Mouse (Mus musculus): ENCODE results near the gene 2410004B18Rik. TPM values are rescaled to one million over a fixed set of nuclear protein-coding genes. Genes with fewer than 3 reads are reported as not detected.
"Not testable (repeated sequence)": the region's sequence is repeated elsewhere in the genome, so short reads cannot be mapped to it uniquely, and the experiment has no call there.

The 2410004B18Rik gene
- polyA plus RNA-seq, 1 experiment from 2014 or later: 49.1 TPM

- no peak overlapping the region for H3K4me2 ChIP-seq (replicated peaks)
- H3K27ac ChIP-seq (replicated peaks): no peak overlapping the region
- H3K9me3 ChIP-seq (replicated peaks): no peaks in the 10 kb centered on the region
- H3K4me3 ChIP-seq (replicated peaks): no peak overlapping the region
- 64% methylated on average over 6 of the region's 6 CpGs for WGBS
- no peaks in the 10 kb centered on the region for H3K27me3 ChIP-seq
- H3K9ac ChIP-seq: no peak overlapping the region
- H3K36me3 ChIP-seq: no peaks in the 10 kb centered on the region
- no peak for ATAC-seq (ENCODE audit: insufficient number of reproducible peaks, low FRiP score, low TSS enrichment, low read depth)
- no peaks in the 10 kb centered on the region for H3K4me1 ChIP-seq
These were observed 24.6 kb upstream of the 2410004B18Rik start for GRCm38 (mm10) chr3:145913263-145913662.

GRCm38 (mm10) chr3:145913942-145914341, 23.9 kb upstream of the 2410004B18Rik start:
- not testable (repeated sequence) for H3K36me3 ChIP-seq; H3K9ac ChIP-seq; H3K27ac ChIP-seq (replicated peaks); H3K9me3 ChIP-seq (replicated peaks); H3K4me1 ChIP-seq; H3K4me3 ChIP-seq (replicated peaks); H3K4me2 ChIP-seq (replicated peaks); H3K27me3 ChIP-seq; ATAC-seq (ENCODE audit: insufficient number of reproducible peaks, low FRiP score, low TSS enrichment, low read depth)
- 72% methylated on average over 7 of the region's 7 CpGs for WGBS

DNA sequence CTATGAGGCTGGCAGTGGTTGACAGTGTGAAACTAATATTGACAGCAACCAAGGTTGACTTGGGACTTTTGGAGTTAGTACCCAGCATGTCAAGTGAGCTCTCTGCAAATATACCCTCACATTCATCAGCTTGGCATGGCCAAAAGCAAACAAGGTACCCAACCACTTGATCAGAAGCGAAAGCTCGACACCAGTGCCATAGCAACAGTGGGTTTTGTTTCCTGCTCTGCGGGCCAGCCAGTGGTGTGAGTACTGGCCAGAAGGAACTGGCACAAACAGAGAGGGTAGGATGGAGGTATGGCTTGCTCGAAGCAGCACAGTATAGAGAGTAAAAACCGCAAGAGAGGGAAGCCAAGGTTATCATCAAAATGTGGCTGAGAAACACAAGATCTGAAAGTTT, 21.4 kb upstream of the 2410004B18Rik start:
- no peak overlapping the region for H3K4me3 ChIP-seq (replicated peaks)
- H3K27me3 ChIP-seq: no peaks in the 10 kb centered on the region
- H3K4me2 ChIP-seq (replicated peaks): no peak overlapping the region
- 87% methylated on average over 5 of the region's 5 CpGs for WGBS
- no peaks in the 10 kb centered on the region for H3K4me1 ChIP-seq
- H3K27ac ChIP-seq (replicated peaks): no peak overlapping the region
- no peak overlapping the region for H3K9ac ChIP-seq
- no peak for ATAC-seq (ENCODE audit: insufficient number of reproducible peaks, low FRiP score, low TSS enrichment, low read depth)
- no peaks in the 10 kb centered on the region for H3K36me3 ChIP-seq
- no peaks in the 10 kb centered on the region for H3K9me3 ChIP-seq (replicated peaks)

DNA sequence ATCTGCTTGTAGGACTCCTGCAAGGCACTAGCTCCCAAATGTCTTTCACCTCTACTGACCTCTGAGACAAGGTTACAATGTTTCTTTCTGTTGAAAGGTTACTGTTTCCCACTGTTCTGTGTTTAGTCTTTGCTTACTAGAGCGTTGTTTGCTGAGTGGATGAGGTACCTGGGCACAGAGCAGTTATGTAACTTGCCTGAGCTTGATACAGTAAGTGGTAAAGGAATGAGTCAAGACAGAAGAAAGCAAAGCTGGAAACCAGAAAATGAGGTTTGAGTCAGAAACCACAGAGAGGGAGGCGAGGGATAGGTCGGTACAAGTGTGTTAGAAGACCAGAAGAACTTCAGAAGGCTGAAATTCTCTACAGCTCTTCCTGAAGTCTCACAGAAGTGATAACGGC, 21.0 kb upstream of the 2410004B18Rik start:
- 67% methylated on average over 4 of the region's 4 CpGs for WGBS
- H3K27me3 ChIP-seq: no peaks in the 10 kb centered on the region
- no peaks in the 10 kb centered on the region for H3K9me3 ChIP-seq (replicated peaks)
- no peak overlapping the region for H3K9ac ChIP-seq
- no peak overlapping the region for H3K4me3 ChIP-seq (replicated peaks)
- no peak overlapping the region for H3K4me2 ChIP-seq (replicated peaks)
- ATAC-seq (ENCODE audit: insufficient number of reproducible peaks, low FRiP score, low TSS enrichment, low read depth): no peak
- no peaks in the 10 kb centered on the region for H3K4me1 ChIP-seq
- H3K27ac ChIP-seq (replicated peaks): no peak overlapping the region
- H3K36me3 ChIP-seq: no peaks in the 10 kb centered on the region

GRCm38 (mm10) chr3:145922019-145922854, 15.6 kb upstream of the 2410004B18Rik start, which contains the start of gene Bcl10:
Gene Bcl10 (plus strand): TSS chr3:145922804.
- no peak for ATAC-seq (ENCODE audit: insufficient number of reproducible peaks, low FRiP score, low TSS enrichment, low read depth)
- no peaks in the 10 kb centered on the region for H3K27me3 ChIP-seq
- H3K27ac ChIP-seq (replicated peaks): peak within 1 kb of the TSS; percentile 94
- peak within 1 kb of the TSS; percentile 49 for H3K4me2 ChIP-seq (replicated peaks)
- peak within 1 kb of the TSS; percentile 84 for H3K4me3 ChIP-seq (replicated peaks)
- 34% methylated on average over 11 of the region's 11 CpGs for WGBS
- no peak within 1 kb of the TSS for H3K9ac ChIP-seq
- H3K36me3 ChIP-seq: no peaks in the 10 kb centered on the region
- no peaks in the 10 kb centered on the region for H3K9me3 ChIP-seq (replicated peaks)
- peaks cover 13% of the 10 kb centered on the region for H3K4me1 ChIP-seq

- H3K27me3 ChIP-seq: no peaks in the 10 kb centered on the region
- no peaks in the 10 kb centered on the region for H3K9me3 ChIP-seq (replicated peaks)
- 63% methylated on average over 3 of the region's 3 CpGs for whole genome bisulfite sequencing
- no peak overlapping the region for H3K9ac ChIP-seq
- H3K36me3 ChIP-seq: 0 out of 2 replicates have a peak, but pooled peaks cover 1% of the 10 kb centered on the region
- no peak for ATAC-seq (ENCODE audit: insufficient number of reproducible peaks, low FRiP score, low TSS enrichment, low read depth)
- peaks cover 13% of the 10 kb centered on the region for H3K4me1 ChIP-seq
- H3K4me3 ChIP-seq (replicated peaks): no peak overlapping the region
- peak overlapping the region; percentile 94; the same call in 1 of the 2 replicates for H3K27ac ChIP-seq (replicated peaks)
- H3K4me2 ChIP-seq (replicated peaks): no peak overlapping the region
These were observed 14.8 kb upstream of the 2410004B18Rik start for GRCm38 (mm10) chr3:145922971-145923370.

GRCm38 (mm10) chr3:145923874-145924577, 13.8 kb upstream of the 2410004B18Rik start:
- Histone ChIP-seq H3K9me3 (replicated peaks) (no peaks in the 10 kb centered on the region), H3K36me3 (0 out of 2 replicates have a peak, but pooled peaks cover 2% of the 10 kb centered on the region), H3K4me3 (replicated peaks) (peak overlapping the region; percentile 84), H3K4me1 (peaks cover 13% of the 10 kb centered on the region), H3K27me3 (no peaks in the 10 kb centered on the region), H3K4me2 (replicated peaks) (peak overlapping the region; percentile 65), H3K27ac (replicated peaks) (peak overlapping the region; percentile 96), H3K9ac (peak overlapping the region; percentile 80)
- under 1% methylated on average over 58 of the region's 58 CpGs for WGBS
- ATAC-seq (ENCODE audit: insufficient number of reproducible peaks, low FRiP score, low TSS enrichment, low read depth): peak; percentile 100

DNA sequence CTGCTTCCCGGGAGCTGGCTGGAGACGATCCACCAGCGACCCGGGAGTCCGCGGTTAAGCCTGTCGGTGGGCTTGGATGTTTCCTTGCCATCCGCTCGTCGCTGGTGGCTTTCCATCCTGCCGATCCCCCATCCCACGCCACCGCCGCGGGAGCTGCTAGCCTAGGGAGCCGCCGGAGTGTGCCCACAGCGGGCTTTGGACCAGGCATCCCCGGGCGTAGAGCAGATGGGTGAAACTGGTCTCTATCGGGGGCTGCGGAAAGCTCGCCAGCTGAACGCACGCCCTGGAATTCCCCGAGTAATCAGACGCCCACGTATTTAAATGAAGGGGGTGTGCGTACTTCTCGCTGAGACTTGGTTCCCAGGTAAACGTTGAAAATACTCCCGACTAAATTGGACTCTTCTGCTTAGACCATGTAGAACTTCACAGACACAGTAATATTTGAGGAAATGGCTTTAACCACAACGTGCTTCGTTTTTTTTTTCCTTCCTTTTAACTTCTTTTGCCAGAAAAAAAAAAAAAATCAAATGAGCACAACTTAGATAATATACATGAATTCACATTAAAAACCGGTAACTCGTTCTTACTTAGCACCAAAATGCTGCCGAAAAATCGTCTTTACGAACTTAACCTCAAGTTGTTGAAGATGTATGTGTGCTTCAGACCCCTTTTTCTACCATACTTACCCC, 13.0 kb upstream of the 2410004B18Rik start:
- Histone ChIP-seq H3K27me3 (no peaks in the 10 kb centered on the region), H3K4me3 (replicated peaks) (peak overlapping the region; percentile 84), H3K9me3 (replicated peaks) (no peaks in the 10 kb centered on the region), H3K27ac (replicated peaks) (peak overlapping the region; percentile 96), H3K4me1 (peaks cover 13% of the 10 kb centered on the region), H3K4me2 (replicated peaks) (peak overlapping the region; percentile 65), H3K9ac (peak overlapping the region; percentile 80), H3K36me3 (0 out of 2 replicates have a peak, but pooled peaks cover 2% of the 10 kb centered on the region)
- ATAC-seq (ENCODE audit: insufficient number of reproducible peaks, low FRiP score, low TSS enrichment, low read depth): no peak
- WGBS: 4% methylated on average over 39 of the region's 39 CpGs

- 56% methylated on average over 5 of the region's 5 CpGs for WGBS
- Histone ChIP-seq H3K27me3 (no peaks in the 10 kb centered on the region), H3K9ac (0 out of 2 replicates have a peak overlapping the region, but pooled peaks have one; percentile 24), H3K36me3 (0 out of 2 replicates have a peak, but pooled peaks cover 5% of the 10 kb centered on the region), H3K9me3 (replicated peaks) (no peaks in the 10 kb centered on the region), H3K4me2 (replicated peaks) (peak overlapping the region; percentile 65), H3K4me1 (peaks cover 13% of the 10 kb centered on the region), H3K4me3 (replicated peaks) (peak overlapping the region; percentile 84), H3K27ac (replicated peaks) (no peak overlapping the region)
- no peak for ATAC-seq (ENCODE audit: insufficient number of reproducible peaks, low FRiP score, low TSS enrichment, low read depth)
These were observed 12.3 kb upstream of the 2410004B18Rik start for GRCm38 (mm10) chr3:145925506-145925905.

GRCm38 (mm10) chr3:145929525-145930400, 8.1 kb upstream of the 2410004B18Rik start:
- H3K36me3 ChIP-seq: peaks cover 34% of the 10 kb centered on the region
- H3K9ac ChIP-seq: no peak overlapping the region
- H3K27ac ChIP-seq (replicated peaks): no peak overlapping the region
- H3K27me3 ChIP-seq: no peaks in the 10 kb centered on the region
- H3K4me3 ChIP-seq (replicated peaks): no peak overlapping the region
- ATAC-seq (ENCODE audit: insufficient number of reproducible peaks, low FRiP score, low TSS enrichment, low read depth): no peak
- 37% methylated on average over 7 of the region's 7 CpGs for WGBS
- H3K9me3 ChIP-seq (replicated peaks): no peaks in the 10 kb centered on the region
- no peak overlapping the region for H3K4me2 ChIP-seq (replicated peaks)
- peaks cover 13% of the 10 kb centered on the region for H3K4me1 ChIP-seq
